Mouse (Mus musculus) embryo, embryonic 11 days (tissue): ENCODE measurements around the gene Rnf150.

Source experiments
- DNase-seq: peaks from one replicate; pipeline ENCODE4 v3.0.0-alpha.2; 2015

Gene Rnf150

DNA sequence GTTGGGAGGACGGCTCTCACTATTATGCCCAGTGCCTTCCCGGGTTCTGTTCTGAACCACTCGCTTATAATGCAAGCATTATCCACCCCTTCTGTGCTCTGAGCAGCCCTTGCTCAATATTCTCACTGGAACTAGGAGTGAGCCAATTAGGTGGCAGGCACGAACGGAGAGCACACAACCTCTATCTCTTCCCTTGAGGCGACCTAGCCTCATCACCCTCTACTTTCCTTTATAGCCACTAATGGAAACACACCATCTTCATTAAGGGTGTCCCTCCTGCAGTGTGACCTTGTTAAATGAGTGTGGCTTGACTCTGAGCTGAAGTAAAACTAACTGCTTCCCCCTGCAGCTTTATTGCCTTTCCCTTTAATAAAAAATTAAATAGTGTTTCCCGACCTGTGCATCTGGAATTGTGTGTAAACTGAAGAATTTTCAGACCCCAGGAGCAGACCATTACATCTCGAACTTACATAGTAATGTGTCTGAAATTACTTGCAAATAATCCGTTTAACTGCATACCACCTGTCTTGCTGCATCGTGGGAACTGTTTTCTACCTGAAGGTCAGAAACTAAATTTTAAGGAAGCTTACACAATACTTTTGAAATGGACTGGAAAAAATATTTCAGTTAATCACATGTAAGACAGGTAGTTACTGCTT, 26.0 kb downstream of the Rnf150 start:
- DNase-seq = no peak

DNA sequence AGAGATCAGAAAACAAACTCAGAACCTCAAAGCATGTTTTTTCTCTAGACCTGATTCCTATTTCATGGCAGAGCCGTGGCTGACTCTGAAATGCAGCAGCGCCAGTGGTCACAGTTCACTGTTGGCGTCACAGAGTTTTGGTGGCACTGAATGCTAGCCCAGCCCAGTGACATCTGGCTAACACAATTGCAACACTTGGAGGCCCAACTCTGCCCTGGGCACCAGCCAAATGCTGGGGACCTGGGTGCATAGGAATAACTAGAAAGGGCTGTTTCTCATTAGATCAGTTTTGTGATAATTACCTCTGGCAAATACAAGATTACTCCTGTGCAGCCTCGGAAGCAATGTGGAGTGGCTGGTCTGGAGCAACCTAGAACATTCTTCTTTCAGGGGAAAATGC, 31.9 kb downstream of the Rnf150 start:
- DNase-seq = no peak

DNA sequence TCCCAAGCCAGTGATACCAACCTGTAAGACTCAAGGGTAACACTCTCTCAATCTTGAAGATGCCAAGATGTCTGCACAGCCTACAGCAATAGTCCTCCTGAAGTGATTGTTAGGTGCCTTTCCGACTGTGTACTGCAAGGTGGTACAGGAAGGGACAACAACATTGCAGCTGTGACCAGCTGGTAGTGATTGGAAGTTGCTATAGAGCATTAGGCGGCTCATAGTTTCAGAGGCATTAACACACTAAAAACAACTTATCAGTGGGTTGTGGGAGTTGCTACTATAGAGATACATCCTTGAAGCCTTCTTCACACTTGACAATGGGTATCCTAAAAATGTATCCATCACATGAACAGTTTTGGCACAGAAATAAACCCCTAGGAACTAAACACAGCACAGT, 33.6 kb downstream of the Rnf150 start:
- DNase-seq = no peak

DNA sequence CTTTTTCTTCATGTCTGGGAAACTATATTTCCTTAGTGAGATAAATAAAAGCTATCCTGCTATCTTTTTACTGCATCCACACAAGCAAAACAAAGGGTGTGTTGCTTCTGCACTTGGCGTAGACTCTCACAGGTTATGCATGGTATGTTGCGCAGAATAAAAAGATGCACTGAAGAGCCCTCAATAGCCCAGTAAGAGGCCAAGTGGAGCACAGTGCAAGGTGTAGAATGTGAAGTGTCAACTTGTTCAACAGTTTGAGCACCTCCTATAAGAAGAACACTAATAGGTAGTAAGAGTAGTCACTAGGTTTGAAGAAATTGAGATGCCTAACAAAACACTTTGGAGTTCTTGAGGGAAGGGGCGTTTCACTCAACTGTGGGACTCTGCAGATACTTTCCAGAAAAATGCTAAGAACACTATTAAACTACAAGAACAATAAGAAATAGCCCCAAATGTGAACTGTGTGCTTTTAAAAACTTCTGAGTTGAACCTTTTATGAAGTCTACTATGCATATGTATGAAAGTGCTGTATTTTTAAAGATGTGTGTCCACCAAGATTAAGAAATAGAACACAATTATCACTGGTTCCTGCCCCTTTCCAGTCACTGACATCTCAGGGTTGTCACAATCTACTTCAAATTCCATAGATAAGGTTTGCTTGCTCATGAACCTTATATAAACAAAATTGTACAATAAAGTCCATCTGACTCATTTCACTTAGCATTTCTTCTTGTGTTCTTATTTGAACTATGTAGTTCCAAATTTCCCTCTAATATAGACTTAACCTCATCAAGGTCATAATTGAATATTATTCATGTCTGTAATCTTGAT, 34.7 kb downstream of the Rnf150 start:
- DNase-seq = no peak

DNA sequence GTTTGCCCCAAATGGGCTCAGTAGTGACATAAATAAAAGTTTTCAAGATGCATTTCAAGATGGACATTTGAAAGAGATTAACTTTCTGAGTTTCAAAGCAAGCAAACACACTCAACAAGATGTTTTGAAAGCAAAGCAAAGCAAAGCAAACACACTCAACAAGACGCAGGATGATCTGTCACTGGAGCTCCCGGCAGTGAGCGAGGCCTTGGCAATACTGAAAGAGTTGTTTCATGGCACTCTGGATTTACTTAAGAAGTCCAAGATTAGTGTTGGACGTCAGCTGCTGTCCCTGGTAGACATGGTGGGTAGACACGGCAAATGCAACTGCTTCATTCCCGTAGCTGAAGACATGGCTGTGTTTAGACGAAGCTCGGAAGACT, 35.3 kb downstream of the Rnf150 start:
- no peak for DNase-seq

DNA sequence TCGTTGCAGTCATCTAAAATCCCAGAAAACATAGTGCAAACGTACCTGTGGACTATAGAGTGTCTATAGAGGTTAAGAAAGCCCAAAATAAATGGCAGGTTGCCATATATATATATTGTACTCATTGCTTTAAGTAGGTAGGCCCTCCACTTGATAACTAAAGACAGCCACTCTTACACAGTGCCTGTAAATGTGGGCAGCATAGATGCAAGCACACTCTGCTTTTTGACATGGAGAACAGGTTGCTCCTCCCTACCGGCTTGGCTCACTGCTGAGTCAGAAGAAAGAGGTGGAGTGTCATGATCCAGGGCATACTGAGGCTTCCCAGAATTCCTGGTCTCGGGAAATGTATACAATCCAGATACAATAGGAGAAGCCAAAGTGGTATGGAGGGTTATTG, 37.8 kb downstream of the Rnf150 start:
- DNase-seq = no peak

DNA sequence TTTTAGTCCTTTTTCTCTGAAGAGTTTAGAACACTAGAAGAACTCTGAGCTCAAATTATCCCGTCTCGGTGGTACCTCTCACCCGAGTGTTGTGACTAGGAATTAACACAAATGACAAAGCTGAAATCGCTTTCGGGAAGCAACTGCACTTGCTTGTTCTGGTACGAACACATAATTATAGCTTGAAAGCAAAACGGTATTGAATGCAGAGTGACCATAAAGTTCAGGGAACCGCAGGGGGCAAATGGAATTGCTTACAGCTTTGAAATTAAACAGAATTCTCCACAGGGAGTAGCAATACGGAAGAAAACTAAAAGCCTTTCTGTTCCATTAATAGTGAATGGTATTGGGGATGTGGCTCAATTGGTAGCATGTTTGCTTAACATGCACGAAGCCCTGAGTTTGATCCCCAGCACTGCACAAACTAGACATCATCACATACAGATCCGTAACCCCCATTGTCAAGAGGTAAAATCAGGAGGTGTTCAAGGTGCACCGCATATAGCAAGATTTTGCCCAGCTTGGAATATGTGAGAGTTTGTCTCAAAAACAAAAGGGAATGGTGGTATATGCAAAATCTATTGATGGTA, 38.5 kb downstream of the Rnf150 start:
- no peak for DNase-seq

DNA sequence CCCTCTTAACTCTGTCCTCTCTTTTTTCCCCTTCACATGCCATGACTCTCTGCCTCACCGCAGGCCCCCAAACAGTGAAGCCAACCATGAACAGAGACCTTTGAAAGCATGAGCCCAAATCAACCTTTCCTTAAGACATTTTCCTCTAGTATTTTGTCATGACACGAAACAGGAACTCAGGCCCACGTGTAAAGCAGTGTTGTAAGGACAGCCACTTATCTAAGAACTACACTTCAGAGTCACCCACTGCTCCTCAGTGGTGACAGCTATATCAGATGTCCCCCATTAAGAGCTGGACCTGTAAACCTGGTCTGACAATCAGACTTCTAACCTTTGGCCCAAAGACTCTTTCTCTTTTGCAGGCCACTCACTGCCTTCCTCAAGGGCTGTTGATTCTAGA, 40.3 kb downstream of the Rnf150 start:
- no peak for DNase-seq

DNA sequence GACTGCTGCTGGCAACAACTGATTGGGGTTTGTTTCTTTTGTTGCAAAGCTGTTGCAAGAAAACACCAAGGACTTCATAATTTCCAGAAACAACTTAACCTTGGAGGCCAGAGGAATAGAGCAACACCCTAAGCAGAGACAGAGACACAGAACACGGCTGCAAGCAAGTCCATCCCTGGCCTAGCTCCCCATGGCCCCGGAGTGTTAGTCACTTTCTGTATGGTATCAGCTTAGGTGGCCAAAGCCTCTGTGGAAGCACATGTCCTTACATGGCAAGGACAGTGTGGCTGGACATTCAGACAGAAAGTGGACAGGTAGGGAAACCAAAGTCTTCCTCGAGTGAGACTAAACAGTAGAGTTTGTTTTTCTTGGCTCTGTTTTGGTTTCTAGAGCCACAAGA, 44.1 kb downstream of the Rnf150 start:
- DNase-seq = no peak

DNA sequence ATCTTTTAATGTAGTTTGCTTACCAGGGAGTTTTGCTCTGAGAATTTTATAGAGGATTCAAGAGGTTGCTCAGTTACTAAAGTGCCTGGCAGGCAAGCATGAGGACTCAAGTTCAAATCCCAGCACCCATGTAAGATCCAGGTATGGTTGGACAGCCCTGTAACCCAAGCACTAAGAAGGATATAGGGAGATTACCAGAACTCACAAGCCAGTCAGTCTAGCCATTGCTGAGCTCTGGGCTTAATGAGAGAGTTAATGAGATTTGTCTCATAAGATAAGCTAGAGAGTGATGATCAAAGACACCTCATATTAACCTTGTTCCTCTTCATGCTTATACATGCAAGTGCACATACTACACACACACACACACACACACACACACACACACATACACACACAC, 48.3 kb downstream of the Rnf150 start:
- no peak for DNase-seq

DNA sequence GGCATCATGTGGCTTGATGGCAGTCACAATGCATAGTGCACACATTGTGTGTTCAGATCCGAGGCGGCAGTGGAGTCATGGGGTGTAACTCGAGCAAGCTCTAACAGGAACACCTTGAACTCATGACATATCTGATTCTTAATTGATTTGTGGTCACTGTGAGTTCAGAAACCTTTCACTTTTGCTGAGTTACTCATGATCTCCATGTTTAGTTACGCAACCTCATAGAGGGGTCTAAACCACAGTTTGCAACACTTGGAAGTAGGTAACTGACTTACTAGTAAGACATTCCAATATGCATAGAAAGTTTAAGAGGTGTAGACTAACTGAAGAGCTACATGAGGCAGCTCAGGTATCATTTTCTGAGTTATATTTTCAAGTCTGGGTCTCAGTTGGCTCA, 49.1 kb downstream of the Rnf150 start:
- DNase-seq = no peak

DNA sequence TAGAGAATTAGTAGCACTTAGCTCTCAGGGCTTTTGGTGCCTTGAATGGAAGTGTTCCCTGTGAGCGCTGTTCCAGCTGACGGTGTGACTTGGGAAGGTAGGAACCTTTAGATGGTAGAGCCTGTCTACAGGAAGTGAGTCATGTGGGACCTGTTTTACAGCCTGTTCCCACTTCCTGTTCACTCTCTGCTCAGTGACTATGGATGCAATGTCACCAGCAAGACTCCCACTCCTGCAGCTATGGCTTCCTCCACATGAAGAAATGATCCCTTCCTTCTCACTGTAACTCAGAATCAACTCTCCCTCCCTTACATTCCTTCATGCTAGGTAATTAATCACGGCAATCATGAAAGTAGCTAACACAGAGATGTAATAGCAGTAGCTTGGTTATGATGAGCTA, 51.4 kb downstream of the Rnf150 start:
- no peak for DNase-seq

DNA sequence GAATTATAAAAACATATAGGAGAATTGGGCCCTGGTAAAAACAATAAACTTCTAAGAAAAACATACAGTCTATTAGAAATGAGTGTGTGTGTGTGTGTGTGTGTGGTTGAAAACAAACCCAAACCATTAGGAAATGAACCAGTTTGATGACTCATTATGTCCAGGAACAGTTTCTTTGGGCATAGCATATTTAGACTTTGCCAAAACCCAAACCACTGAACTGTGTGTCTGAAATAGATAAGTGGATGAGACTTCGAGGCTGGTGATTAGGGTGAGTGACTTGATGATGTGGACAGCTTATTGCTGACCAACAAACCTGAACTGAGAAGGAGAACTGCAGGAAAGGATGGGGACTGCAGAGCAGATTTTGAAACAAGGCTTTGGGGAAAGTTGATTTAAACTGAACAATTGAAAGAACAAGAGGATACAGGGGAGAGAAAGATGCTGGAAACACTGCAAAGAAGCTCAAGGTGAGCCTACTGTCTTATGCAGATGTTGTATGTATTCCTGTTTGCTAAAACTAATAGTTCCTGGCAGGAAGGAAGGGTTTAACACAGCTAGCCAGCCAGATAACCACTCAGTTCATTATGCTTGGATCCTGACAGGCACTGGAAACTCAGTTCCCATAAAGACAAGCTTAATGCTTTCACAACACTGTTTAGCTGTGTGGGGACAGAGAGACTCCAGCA, 53.8 kb downstream of the Rnf150 start:
- no peak for DNase-seq

DNA sequence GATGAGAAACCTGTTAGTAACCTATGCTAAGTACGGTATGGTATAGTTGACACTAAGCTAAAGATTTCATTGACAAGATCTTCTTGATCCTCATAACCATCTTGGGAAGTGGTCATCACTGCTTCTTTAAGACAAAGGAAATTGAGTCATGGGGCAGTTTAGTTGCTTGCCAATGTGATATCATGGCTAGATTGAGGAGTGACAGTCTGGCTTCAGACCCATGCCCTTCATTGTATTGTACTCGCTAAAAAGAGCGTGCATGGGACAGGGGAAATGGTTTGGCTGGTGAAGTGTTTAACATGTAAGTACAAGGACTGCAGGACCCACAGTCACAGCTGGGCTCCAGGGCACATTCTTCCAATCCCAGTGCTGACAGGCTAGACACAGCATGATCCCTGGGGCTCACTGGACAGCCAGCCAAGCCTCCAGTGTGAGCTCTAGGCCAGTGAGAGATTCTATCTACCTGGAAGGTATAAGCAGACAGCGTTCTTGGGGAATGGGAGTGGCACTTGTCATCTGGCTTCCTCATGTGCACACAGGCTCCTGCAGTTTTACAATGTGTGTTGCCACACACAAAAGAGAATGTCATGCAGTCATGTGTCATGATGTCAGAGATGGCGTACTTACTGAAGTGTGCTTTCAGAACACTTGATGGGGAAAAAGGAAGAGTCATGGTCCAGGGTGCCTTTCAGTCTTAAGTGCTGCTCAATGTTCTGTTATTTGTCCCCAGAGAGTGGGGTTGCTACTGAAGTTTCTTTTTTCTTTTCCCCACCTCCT, 54.6 kb downstream of the Rnf150 start:
- DNase-seq = no peak

DNA sequence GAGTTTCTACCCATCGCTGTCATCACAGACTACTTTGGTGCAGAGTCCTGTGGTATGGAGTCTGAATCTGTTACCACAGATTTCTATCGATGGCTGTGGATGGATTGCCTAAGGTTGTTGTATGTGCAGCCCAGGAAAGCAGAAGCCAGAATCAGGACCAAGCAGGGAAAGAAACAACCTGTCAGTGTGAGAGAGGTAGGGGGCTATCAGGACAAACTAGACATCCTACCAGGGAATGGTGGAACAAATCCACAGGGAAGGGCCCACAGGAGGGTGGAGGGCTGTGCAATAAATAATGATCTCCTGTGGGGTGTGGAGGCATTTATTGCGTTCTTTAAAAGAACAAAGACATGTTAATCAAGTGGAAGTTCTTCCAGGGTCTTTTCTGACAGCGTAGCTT, 56.5 kb downstream of the Rnf150 start:
- no peak for DNase-seq

DNA sequence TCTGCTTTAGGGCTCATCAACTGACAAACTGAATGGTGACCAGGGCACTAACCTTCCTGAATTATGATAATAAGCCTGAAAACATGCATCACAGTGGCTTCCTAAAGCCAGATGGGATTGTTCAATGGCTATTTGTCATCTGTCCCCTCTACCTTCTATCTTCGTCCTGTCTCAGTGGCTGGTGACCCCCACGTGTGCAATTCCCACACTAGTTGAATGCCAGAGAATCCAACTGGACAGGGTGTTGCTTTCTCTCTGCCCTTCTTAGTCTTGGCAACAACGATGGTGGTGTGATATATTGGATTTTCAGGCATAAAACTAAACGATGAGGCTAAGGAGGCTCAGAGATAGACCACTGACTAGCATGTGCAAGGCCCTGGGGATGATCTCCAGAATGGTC, 57.0 kb downstream of the Rnf150 start:
- DNase-seq = no peak

DNA sequence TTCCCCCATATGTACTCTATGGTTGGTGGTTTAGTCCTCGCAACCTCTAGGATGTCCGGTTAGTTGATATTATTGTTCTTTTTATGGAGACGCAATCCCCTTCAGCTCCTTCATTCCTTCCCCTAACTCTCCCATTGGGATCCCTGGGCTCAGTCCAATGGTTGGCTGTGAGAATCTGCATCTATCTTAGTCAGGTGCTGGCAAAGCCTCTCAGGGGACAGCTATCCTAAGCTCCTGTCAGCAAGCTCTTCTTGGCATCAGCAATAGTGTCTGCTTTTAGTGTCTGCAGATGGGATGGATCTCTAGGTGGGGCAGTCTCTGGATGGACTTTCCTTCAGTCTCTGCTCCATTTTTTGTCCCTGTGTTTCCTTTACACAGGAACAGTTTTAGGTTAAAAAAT, 62.1 kb downstream of the Rnf150 start:
- no peak for DNase-seq

DNA sequence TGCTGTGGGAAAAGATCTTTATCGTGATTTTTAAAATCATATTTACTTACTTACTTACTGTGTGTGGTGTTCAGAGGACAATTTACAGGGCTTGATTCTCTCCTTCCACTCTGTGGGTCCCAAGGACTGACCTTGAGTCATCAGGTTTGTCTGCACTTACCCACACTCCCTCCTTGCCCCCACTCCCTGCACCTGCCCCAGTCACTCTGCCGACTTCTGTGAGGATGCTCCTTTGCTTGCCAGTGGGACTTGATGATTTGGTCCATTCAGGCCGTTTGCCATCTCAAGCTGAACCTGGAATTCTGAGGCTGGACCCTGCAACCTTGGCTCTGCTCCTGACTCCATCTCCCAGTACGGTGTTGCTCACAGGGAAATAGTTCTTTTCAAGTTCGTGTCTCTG, 63.4 kb downstream of the Rnf150 start:
- DNase-seq = no peak

DNA sequence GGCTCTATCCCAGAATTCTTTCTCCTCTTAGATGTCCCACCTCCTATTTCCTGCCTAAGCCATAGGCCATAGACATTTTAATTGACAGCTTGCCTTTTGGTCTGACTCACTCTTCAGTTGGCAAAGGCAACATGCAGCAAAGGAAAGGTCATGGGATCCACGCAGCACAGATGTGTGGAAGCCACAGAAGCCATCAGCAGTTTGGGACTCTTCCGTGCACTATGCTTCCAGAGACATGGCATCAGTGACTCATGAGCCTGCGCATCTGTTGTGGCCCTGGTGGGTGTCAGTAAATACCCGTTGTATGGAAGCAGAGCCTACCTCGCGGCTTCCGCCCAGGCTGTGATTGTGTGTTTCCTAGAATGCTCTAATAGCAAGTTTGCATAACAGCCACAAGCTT, 68.4 kb downstream of the Rnf150 start:
- no peak for DNase-seq

DNA sequence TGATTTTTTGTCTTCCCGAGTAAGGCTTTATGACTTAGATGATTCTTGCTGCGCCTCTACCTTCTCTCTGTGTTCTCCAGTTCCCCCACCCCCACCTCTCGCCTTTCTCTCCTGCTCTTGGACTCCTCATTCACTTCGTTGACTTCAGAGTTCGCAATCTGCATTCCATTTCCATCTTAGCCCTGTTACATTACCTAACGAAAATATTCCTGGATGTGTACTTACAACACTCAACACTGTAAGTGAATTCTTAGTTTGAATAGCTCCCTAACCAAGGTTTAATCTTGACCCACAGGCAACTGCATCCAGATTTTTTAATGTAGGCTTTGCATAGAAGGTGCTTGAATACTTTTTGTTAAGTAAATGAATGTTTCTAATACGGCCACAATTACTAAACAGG, 73.0 kb downstream of the Rnf150 start:
- no peak for DNase-seq

DNA sequence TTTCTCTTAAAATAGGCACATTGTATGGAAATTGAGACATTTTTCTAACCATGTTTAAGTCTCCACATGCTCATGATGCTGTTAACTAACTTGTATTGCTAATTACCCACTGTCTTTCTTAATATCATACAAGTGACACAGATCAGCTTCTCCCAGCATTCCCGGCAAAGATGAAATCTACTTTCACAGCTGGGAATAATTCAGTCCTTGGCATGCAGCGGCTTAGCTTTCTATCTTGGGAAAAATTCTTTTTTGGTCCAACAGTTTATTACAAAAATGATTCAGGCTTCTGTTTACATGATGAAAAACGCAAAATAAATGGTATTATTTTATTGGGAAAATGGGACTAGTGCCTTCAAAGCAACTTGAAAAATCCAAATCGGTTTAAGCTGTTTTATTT, 73.7 kb downstream of the Rnf150 start:
- no peak for DNase-seq

DNA sequence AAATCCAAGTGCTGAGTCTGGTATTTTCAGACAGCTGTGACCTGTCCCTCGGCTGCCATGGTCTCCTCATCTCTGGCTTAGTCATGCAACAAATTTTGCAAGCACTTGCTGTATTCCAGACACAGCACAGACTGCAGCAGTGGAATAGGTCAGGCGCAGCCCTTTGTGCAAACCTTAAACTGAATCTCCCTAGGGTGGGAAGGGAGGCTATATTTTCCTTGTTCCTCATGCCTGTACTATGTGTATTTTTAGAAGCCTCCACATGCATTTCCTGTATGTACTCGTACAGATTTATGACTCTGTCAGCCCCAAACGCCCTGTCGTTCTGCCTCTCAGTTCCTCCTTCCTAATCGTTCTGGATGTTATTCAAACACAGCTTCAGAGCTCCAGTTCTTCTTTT, 76.8 kb downstream of the Rnf150 start:
- no peak for DNase-seq
